Mouse (Mus musculus): Measurements from ENCODE around the gene Spock1.

DNA sequence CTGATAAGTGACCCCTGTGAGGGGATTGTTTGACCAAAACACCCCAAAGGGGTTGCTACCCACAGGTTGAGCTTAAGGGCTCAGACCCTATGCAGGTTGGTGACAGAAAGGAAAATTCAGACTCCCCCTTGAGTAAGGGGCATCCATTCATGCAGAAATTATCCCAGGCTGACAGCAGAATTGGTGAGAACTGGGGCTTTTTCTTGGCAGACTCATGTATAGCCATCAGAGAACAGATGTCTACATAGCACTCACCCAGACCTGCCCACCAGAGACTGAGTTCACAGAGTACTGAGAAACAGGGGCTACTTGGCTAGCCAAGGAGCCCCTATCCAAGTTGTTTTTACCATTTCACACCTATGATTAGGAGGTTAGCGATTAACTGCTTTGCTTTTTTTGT, 231.3 kb downstream of the Spock1 start:
- TF ChIP-seq CTCF (IDR thresholded peaks at IDR 0.05; ENCODE audit: low read depth) (no peak), EP300 (optimal IDR thresholded peaks at IDR 0.05) (no peak)

Data from stomach, postnatal 0 days (tissue).